Mouse (Mus musculus) erythroblast, embryonic 14.5 days (primary cell): ENCODE results near the gene Ext2.

ENCODE experiments used
- GATA1 ChIP-seq: IDR thresholded peaks from 2 replicates; pipeline ENCODE4 v1.6.1; 2012; ENCODE audit warnings: low read length, inconsistent platforms, mixed read lengths
- TAL1 ChIP-seq: IDR thresholded peaks from 3 replicates; pipeline ENCODE4 v1.6.1; 2012; ENCODE audit warnings: low read length, inconsistent platforms, mixed read lengths

GRCm38 (mm10) chr2:93790798-93791345 is 31.5 kb downstream of the Ext2 start:
- TF ChIP-seq TAL1 (no peak), GATA1 (no peak)
